Mouse (Mus musculus): ENCODE measurements around the gene Pcnx3.

GRCm38 (mm10) chr19:5680432-5680831, 8.3 kb downstream of the Pcnx3 start:
- no peak for TF ChIP-seq MYOD1 (IDR thresholded peaks at IDR 0.05; ENCODE audit: control insufficient read depth, insufficient read length, low read depth)
- no peak for TF ChIP-seq CTCF (IDR thresholded peaks at IDR 0.05; ENCODE audit: control insufficient read depth, insufficient read depth, insufficient read length)
- TF ChIP-seq USF1 (IDR thresholded peaks at IDR 0.05; ENCODE audit: low read depth): no peak
- no peak for TF ChIP-seq MAX (IDR thresholded peaks at IDR 0.05)
